Mouse (Mus musculus) heart, adult 2 months (tissue): ENCODE measurements around the gene Olfr1232.

Experiments used
- CTCF ChIP-seq: fragments of 200-600 bp; IDR thresholded peaks from 2 replicates; pipeline ENCODE4 v1.8.1; 2022; ENCODE audit warnings: antibody characterized with exemption, mild to moderate bottlenecking, moderate library complexity
- EP300 ChIP-seq: fragments of 200-500 bp; IDR thresholded peaks from 2 replicates; pipeline ENCODE4 v1.6.1; 2011; ENCODE audit warnings: low read depth, low read length, control low read depth; ENCODE audit not compliant: insufficient read depth
- POLR2A ChIP-seq: fragments of 200-500 bp; IDR thresholded peaks from 2 replicates; pipeline ENCODE4 v1.6.1; 2011; ENCODE audit warnings: mild to moderate bottlenecking, low read depth, low read length, control low read depth; ENCODE audit not compliant: insufficient read depth

DNA sequence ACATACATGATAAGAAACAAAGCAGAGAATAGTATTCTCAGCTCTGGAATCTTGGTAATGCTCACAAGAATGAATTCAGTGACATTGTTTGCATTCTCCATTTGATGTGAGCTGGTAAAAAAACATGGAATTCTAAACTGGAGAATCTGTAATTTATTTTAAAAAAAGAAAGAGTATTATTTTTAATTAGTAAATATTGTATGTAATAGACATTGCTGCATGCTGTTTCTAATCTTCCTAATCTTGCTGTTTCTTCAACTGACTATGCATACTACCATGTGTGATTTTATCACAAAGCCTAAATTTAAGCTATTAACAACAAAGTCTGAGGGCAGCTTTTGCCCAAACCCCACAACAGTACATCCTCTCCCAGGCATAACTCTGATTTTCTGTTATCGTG lies 32.3 kb downstream of the Olfr1232 start, which contains the start of gene Olfr1230:
- TF ChIP-seq CTCF (no peak), EP300 (no peak), POLR2A (no peak)
